Mouse (Mus musculus): ENCODE measurements around the gene Reep1.

- no peak for TF ChIP-seq CTCF (IDR thresholded peaks at IDR 0.05; ENCODE audit: low read depth, low read length)
- no peak for TF ChIP-seq POLR2A (IDR thresholded peaks at IDR 0.05; ENCODE audit: insufficient read depth, low read length)
Measured at GRCm38 (mm10) chr6:71706871-71707270, 490 bp upstream of the Reep1 start.

Data from ES-Bruce4 (cell line).